Mouse (Mus musculus) forebrain, embryonic 15.5 days (tissue): Measurements from ENCODE around the gene Utp3. TPM values are rescaled to one million over a fixed set of nuclear protein-coding genes. Genes with fewer than 3 reads are reported as not detected.

ENCODE experiments used
- ATAC-seq: fragments of 200-750 bp; cut with Nextera tagmentation; replicated peaks from 2 replicates; pipeline ENCODE4 v1.8.0; 2017; ENCODE audit warnings: mild to moderate bottlenecking, moderate TSS enrichment, moderate library complexity
- H3K27ac ChIP-seq: fragments of 300-500 bp; sonication (generic); replicated peaks from 2 replicates; pipeline ENCODE4 v1.5.1; 2015; ENCODE audit warnings: mild to moderate bottlenecking, inconsistent platforms
- H3K27me3 ChIP-seq: fragments of 300-500 bp; sonication (generic); 2 replicates; pipeline ENCODE4 v1.6.1; 2015; ENCODE audit warnings: inconsistent platforms
- H3K36me3 ChIP-seq: fragments of 300-500 bp; sonication (generic); 2 replicates; pipeline ENCODE4 v1.6.1; 2015; ENCODE audit warnings: mild to moderate bottlenecking, inconsistent platforms
- H3K4me1 ChIP-seq: fragments of 300-500 bp; sonication (generic); 2 replicates; pipeline ENCODE4 v1.6.1; 2015; ENCODE audit warnings: inconsistent platforms
- H3K4me2 ChIP-seq: fragments of 300-500 bp; sonication (generic); replicated peaks from 2 replicates; pipeline ENCODE4 v1.6.1; 2015; ENCODE audit warnings: mild to moderate bottlenecking, inconsistent platforms
- H3K4me3 ChIP-seq: fragments of 300-500 bp; sonication (generic); 2 replicates; pipeline ENCODE4 v1.5.1; 2015; ENCODE audit warnings: mild to moderate bottlenecking, inconsistent platforms
- H3K9ac ChIP-seq: fragments of 300-500 bp; sonication (generic); replicated peaks from 2 replicates; pipeline ENCODE4 v1.6.1; 2015; ENCODE audit warnings: mild to moderate bottlenecking, inconsistent platforms
- H3K9me3 ChIP-seq: fragments of 300-500 bp; sonication (generic); 2 replicates; pipeline ENCODE4 v1.6.1; 2016; ENCODE audit warnings: inconsistent platforms
- WGBS: fragments of 180-500 bp; shearing (Covaris S2); methylation state at CpG from one replicate; pipeline ENCODE4 v1.1.7; 2015; ENCODE audit warnings: mixed read lengths; 5-methylcytosine and 5-hydroxymethylcytosine counted together
- polyA plus RNA-seq: library from polyadenylated mRNA; unstranded; fragments of >200 nt; fragmentation: Nextera tagmentation; extraction: Ambion mirVana; gene quantifications from 2 replicates; pipeline ENCODE4 v1.2.1, GENCODE M21; 2015

Gene Utp3
- polyA plus RNA-seq, 1 experiment from 2014 or later: 49.8 TPM

DNA sequence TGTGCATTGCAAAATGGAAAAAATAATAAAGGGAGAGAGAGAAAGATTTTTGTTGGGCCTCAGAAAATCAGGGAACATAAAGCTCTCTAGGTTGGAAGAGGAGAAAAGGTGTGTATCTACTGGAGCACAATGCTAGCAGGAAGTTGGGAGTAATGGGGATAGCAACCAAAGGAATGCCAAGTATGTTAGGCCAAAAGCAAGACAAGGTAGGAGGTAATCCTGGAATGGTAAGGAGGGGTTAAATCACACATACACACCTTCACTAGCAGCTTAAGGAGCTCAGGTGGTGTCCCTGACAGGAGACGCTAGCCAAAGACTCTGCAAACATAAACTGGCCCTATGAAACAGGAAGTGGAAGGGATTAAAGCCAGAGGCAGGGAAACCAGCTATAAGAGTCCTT is 4.7 kb downstream of the Utp3 start:
- WGBS: 57% methylated on average over 1 of the region's 1 CpGs
- Histone ChIP-seq H3K4me3 (no peak overlapping the region), H3K9me3 (no peaks in the 10 kb centered on the region), H3K27ac (no peak overlapping the region), H3K9ac (no peak overlapping the region), H3K36me3 (0 out of 2 replicates have a peak, but pooled peaks cover 3% of the 10 kb centered on the region), H3K27me3 (no peaks in the 10 kb centered on the region), H3K4me2 (no peak overlapping the region), H3K4me1 (peaks cover 27% of the 10 kb centered on the region)
- ATAC-seq: no peak

DNA sequence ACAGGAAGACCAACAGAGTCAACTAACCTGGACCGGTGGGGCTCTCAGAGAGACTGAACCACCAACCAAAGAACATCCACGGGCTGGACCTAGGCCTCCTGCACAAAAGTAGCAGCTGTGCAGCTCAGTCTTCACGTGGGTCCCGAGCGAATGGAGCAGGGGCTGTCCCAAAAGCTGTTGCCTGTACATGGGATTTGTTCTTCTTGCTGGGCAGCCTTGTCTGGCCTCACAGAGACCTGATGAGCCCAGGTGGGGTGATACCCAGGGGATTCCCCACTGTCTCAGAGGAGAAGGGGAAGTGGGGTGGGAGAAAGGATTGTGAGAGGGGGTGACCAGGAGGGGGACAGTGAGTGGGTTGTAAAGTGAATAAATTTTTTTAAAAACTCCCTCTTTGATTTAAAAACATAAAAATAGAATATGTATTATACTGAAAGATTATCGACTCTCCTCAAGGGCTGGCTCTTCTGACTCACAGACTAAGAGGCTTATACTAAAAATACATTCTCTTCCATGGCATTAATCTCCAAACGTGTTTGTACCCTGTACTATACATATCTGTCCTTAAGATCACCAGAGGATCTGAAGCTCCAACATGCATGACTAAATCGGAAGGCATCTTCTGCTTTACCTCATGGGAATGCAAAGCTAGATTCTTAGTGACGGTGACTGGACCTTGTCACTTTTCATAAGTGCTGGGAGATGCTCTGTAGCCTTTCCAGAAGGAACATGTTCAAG is 7.0 kb downstream of the Utp3 start:
- H3K9me3 ChIP-seq: no peaks in the 10 kb centered on the region
- H3K36me3 ChIP-seq: no peaks in the 10 kb centered on the region
- no peak overlapping the region for H3K9ac ChIP-seq
- 90% methylated on average over 9 of the region's 9 CpGs for WGBS
- no peak overlapping the region for H3K27ac ChIP-seq
- H3K4me2 ChIP-seq: no peak overlapping the region
- ATAC-seq: no peak
- no peaks in the 10 kb centered on the region for H3K27me3 ChIP-seq
- H3K4me3 ChIP-seq: no peak overlapping the region
- H3K4me1 ChIP-seq: peaks cover 17% of the 10 kb centered on the region

- Histone ChIP-seq H3K36me3 (no peaks in the 10 kb centered on the region), H3K27ac (no peak overlapping the region), H3K4me3 (no peak overlapping the region), H3K9ac (no peak overlapping the region), H3K4me2 (no peak overlapping the region), H3K27me3 (no peaks in the 10 kb centered on the region), H3K9me3 (no peaks in the 10 kb centered on the region), H3K4me1 (peaks cover 19% of the 10 kb centered on the region)
- WGBS: 81% methylated on average over 8 of the region's 8 CpGs
- no peak for ATAC-seq
Observed at GRCm38 (mm10) chr5:88562863-88563780, 8.9 kb downstream of the Utp3 start.

DNA sequence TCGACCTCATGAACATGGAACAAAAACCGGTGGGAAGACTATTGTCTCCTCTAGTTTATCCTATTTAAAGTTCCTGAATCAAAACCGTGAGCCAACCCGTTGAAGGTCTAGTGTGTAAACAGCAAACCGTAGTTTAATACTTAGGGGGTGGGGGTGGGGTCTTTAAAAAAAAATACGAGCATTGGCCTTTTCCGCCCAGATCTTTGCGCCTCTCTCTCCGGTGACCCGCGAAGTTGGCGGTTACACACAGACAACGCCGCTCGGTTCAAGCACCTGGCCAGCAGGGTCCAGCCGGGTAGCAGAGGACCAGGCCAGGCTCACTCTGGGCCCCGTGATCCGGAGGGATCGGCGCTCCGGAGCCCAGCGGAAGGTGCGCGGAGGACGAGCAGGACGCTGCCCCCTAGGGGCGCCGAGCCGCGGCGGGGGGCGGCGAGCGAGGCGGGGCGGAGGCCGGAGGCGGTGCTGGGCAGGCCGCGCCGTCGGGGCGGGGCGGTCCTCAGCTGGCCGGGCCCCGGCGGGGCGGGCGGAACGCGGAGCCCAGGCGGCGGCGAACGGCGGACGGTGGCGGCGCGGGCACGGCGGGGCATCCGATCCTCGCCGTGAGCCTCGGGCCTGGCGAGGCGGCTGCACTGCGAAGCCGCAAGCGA is 10.4 kb downstream of the Utp3 start, which contains the start of gene Rufy3:
TSS of gene Rufy3 (plus strand) at position 540 of the 647 bp plus-strand sequence.
- Histone ChIP-seq H3K4me1 (peaks cover 19% of the 10 kb centered on the region), H3K27me3 (no peaks in the 10 kb centered on the region), H3K9ac (peak within 1 kb of the TSS; percentile 87), H3K9me3 (no peaks in the 10 kb centered on the region), H3K36me3 (no peaks in the 10 kb centered on the region), H3K27ac (peak within 1 kb of the TSS; percentile 92), H3K4me3 (peak within 1 kb of the TSS; percentile 95), H3K4me2 (peak within 1 kb of the TSS; percentile 70)
- WGBS: under 1% methylated on average over 54 of the region's 71 CpGs
- ATAC-seq: peak; percentile 87

DNA sequence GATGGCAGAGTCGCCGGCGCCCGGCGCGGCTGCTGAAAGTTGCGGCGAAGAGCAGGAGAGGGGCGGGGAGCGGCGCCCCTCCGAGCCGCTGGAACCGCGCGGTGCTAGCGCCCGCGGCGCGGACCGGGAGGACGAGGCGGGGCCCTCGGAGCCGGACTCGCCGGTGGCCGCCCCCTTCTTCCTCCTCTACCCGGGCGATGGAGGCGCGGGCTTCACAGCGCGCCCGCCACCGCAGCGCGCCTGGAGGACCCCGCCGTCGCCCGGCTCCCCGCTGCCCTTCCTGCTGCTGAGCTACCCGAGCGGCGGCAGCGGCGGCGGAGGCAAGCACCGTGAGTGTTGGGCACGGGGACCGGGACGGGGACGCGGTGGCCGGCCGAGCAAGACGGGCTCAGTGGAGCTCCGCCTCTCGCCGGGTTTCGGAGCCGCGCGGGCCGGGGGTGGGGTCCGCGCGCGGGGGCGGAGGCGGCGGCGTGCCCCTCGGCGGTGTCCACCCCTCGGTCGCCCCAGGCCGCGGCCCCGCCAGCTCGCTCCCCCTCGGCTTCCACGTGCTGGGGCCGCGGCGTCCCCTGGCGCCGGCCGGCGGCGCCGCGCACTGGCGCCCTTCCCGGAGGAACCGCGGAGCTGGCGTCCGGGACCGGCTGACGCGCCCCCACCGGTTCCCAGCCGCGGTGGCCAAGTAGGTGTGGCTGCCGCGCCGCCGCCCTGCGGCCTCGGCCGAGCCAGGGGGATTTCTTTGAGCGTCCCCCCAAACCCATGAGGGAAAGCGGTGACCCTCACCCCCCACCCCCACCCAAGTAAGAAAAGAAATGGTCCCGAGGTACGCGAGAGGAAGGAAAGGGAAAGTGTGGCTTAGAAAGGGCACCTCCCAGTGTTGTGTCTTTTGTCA is 11.1 kb downstream of the Utp3 start:
- H3K4me2 ChIP-seq: peak overlapping the region; percentile 70
- no peaks in the 10 kb centered on the region for H3K9me3 ChIP-seq
- H3K4me1 ChIP-seq: peaks cover 19% of the 10 kb centered on the region
- WGBS: under 1% methylated on average over 96 of the region's 119 CpGs
- peak; percentile 74 for ATAC-seq
- H3K36me3 ChIP-seq: no peaks in the 10 kb centered on the region
- H3K27ac ChIP-seq: peak overlapping the region; percentile 92
- H3K4me3 ChIP-seq: peak overlapping the region; percentile 95
- no peaks in the 10 kb centered on the region for H3K27me3 ChIP-seq
- peak overlapping the region; percentile 87 for H3K9ac ChIP-seq

DNA sequence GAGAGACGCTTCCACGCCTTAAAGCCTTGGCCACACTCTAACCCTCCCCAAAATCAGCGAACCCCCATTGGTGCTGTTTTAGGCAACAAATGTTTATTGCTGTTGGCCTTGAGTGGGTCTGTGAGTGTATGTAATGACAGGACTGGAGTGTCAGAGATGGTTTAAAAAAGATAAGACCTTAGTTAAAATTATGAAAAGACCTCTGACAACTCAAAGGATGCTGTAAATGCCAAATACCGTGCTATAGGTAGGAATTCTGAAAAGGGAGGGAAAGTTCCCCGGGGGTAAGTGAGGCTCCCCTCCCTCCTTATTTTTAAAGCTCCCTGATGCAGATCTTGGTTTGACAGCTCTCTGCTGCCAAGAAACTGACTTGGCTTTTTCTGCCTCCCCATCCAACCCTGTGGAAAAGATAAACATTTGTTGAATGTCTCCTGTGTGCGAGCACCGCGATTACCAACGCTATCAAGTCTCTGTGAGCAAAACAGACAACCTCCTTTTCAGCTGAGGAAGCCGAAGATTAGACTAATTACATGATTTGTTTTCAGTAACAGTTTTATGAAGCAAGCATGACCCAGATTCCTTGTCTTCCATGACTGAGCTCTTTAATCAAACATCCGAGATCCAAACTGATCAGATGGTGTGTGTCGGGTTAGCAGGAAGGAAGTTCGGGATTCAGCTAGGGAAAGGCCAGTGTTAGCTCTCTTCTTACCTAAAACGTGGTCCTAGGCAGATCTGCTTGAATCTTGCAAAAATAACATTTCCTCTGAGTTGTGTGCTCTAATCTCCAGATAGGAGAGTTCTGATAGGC is 12.0 kb downstream of the Utp3 start:
- Histone ChIP-seq H3K4me2 (peak overlapping the region; percentile 70), H3K27ac (peak overlapping the region; percentile 92), H3K36me3 (no peaks in the 10 kb centered on the region), H3K27me3 (no peaks in the 10 kb centered on the region), H3K9me3 (no peaks in the 10 kb centered on the region), H3K9ac (peak overlapping the region; percentile 87), H3K4me3 (peak overlapping the region; percentile 95), H3K4me1 (peaks cover 19% of the 10 kb centered on the region)
- ATAC-seq: no peak
- 3% methylated on average over 14 of the region's 14 CpGs for WGBS

DNA sequence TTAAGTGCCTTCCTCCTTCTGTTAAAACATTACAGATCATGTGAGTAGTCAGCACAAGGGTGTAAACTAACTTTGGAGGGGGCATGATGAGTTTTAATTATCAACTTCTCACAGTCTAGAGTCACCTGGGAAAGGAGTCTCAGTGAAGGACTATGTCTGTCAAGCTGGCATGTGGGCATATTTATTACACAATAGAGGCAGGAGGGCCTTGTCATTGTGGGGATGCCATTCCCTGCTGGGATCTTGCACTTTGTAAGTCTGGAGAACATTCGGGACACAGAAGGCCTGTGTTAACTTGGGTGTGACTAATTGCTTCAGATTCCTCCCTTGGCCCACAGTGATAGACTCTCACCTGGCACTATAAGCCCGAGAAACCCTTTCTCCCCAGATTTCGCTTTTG is 15.3 kb downstream of the Utp3 start:
- Histone ChIP-seq H3K27ac (no peak overlapping the region), H3K36me3 (no peaks in the 10 kb centered on the region), H3K27me3 (no peaks in the 10 kb centered on the region), H3K4me1 (peaks cover 17% of the 10 kb centered on the region), H3K4me3 (no peak overlapping the region), H3K4me2 (no peak overlapping the region), H3K9me3 (no peaks in the 10 kb centered on the region), H3K9ac (no peak overlapping the region)
- WGBS: 57% methylated on average over 3 of the region's 3 CpGs
- no peak for ATAC-seq

GRCm38 (mm10) chr5:88574829-88575228 is 20.6 kb downstream of the Utp3 start:
- peaks cover 7% of the 10 kb centered on the region for H3K4me1 ChIP-seq

GRCm38 (mm10) chr5:88575506-88576338 is 21.5 kb downstream of the Utp3 start:
- H3K27me3 ChIP-seq: no peaks in the 10 kb centered on the region
- H3K9me3 ChIP-seq: no peaks in the 10 kb centered on the region
- no peak overlapping the region for H3K4me3 ChIP-seq
- no peaks in the 10 kb centered on the region for H3K36me3 ChIP-seq
- WGBS: 75% methylated on average over 3 of the region's 3 CpGs
- no peak overlapping the region for H3K4me2 ChIP-seq
- no peak overlapping the region for H3K9ac ChIP-seq
- peak; percentile 38 for ATAC-seq
- peaks cover 7% of the 10 kb centered on the region for H3K4me1 ChIP-seq
- H3K27ac ChIP-seq: no peak overlapping the region

More at GRCm38 (mm10) chr5:88574829-88575228, 20.6 kb downstream of the Utp3 start:
- no peak overlapping the region for H3K27ac ChIP-seq
- H3K36me3 ChIP-seq: no peaks in the 10 kb centered on the region
- H3K4me3 ChIP-seq: no peak overlapping the region
- no peaks in the 10 kb centered on the region for H3K27me3 ChIP-seq
- no peak overlapping the region for H3K4me2 ChIP-seq
- no peak overlapping the region for H3K9ac ChIP-seq
- no peak for ATAC-seq
- WGBS: 91% methylated on average over 3 of the region's 3 CpGs
- H3K9me3 ChIP-seq: no peaks in the 10 kb centered on the region

DNA sequence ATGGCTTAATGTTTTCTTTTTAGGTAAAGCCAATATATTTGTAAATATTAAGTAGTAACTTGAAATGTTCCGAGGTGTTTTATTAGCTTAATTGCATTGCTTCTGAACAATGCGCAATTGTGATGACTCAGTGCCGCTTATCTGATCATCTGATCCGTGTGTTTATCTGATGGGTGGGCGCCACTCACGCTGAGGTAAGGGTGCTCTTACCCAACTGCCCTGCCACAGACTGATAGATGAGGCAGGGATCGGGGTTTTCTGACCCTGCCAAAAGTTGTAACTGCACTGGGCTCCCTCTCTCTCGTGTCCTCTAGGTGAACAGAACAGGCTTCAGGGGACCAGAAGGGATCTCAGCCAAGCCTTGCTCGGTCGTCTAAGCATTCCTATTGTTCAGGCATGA is 26.4 kb downstream of the Utp3 start:
- ATAC-seq: no peak
- WGBS: 73% methylated on average over 10 of the region's 10 CpGs
- H3K27ac ChIP-seq: no peak overlapping the region

More for the DNA sequence above, 26.4 kb downstream of the Utp3 start:
- Histone ChIP-seq H3K4me2 (no peak overlapping the region), H3K9ac (no peak overlapping the region), H3K9me3 (no peaks in the 10 kb centered on the region), H3K36me3 (no peaks in the 10 kb centered on the region), H3K4me3 (no peak overlapping the region), H3K4me1 (peaks cover 22% of the 10 kb centered on the region), H3K27me3 (no peaks in the 10 kb centered on the region)
